Mouse (Mus musculus): ENCODE data around the gene Arhgap23. TPM values are rescaled to one million over a fixed set of nuclear protein-coding genes. Genes with fewer than 3 reads are reported as not detected.

The Arhgap23 gene
- polyA plus RNA-seq, 1 experiment from 2014 or later, result 8.4 TPM

DNA sequence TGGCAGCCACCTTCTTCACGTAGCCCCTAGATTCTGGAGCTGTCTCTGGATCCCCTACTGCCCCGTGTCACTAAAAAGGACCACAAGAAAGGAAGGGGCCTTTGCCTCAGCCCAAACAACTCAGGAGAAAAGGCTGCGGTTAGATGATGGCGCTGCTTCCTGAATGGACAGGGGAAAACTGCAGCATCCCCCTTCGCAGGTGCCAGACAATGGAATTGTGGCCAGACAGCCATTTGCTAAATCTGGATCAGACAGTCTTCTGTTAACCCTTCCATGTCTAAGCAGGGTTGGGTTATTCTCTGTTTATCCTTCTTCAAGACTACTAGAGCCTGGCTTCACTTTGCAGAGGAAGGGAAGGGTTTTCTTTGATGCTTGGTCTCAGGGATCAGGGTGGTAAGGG is 115.6 kb downstream of the Arhgap23 start:
- Histone ChIP-seq H3K4me1 (peaks cover 32% of the 10 kb centered on the region), H3K9me3 (no peaks in the 10 kb centered on the region), H3K27ac (replicated peaks) (no peak overlapping the region), H3K4me3 (no peak overlapping the region), H3K9ac (replicated peaks) (0 out of 2 replicates have a peak overlapping the region, but pooled peaks have one; percentile 5), H3K4me2 (replicated peaks) (no peak overlapping the region), H3K27me3 (peaks cover 31% of the 10 kb centered on the region), H3K36me3 (peaks cover 28% of the 10 kb centered on the region)
- WGBS, result 52% methylated on average over 5 of the region's 5 CpGs
- ATAC-seq (replicated peaks), result no peak

DNA sequence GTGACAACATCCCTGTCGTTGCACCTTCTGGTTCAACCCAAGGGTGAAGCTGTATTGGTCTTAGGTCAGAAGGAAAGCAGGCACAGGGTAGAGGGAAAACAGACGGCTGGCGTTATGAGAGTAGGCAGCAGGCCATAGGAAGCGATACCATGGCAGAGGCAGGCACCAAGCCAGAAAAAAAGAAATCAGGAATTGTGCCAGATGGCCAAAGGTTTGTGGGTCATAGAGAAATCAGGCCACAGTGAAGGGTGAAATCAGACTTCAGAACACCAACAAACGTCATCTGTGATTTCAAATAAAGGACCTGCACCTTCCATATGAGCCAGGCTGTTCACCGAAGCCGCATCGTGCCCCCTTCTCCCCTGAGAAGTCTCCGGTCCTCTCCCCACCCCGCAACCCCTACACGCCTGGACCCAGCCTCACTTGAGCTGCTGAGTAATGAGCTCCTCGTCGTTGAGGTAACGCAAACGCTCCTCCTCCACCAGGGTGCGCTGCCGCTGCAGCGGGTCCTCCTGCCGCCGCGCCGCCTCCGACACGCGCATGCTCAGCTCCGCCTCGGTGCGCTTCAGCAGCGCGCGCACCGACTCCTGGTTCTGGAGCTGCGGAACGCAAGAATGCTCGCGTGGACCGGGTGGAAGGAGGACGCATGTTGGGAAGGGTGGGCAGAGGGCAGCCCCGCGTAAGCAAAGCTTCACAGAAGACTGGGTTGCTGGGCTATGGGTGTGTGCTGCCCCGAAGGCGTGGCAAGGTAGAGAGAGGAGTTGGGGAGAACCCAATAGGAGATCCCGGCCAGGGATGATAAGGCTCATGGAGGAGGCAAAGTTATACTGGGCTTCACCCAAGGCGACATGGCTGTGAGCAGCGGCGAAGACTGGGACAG is 116.3 kb downstream of the Arhgap23 start:
- Histone ChIP-seq H3K4me2 (replicated peaks) (peak overlapping the region; percentile 57), H3K9me3 (no peaks in the 10 kb centered on the region), H3K27me3 (peaks cover 37% of the 10 kb centered on the region), H3K4me1 (peaks cover 36% of the 10 kb centered on the region), H3K27ac (replicated peaks) (no peak overlapping the region), H3K9ac (replicated peaks) (peak overlapping the region; percentile 25), H3K36me3 (peaks cover 22% of the 10 kb centered on the region), H3K4me3 (peak overlapping the region; percentile 29)
- ATAC-seq (replicated peaks), result peak; percentile 74
- WGBS, result 7% methylated on average over 46 of the region's 46 CpGs

DNA sequence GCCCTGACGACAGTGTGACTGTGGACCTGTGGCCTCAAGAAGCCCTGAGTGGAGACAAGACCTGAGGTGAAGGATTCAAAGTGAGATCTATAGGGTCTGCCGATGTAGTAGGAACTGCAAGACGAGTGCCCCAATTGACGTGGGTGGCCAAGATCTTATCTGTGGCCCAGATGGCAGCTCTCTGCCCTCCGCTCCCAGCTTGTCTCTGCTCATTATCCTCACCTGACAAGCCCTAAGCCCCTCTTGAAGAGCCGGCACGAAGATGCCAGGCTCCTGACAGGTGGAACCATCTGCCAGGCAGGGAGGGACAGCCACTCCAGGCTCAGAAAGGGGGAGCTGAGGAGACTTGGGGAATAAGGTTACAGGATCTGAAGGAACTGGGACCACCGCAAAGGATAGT is 117.0 kb downstream of the Arhgap23 start:
- peaks cover 20% of the 10 kb centered on the region for H3K36me3 ChIP-seq
- H3K4me2 ChIP-seq (replicated peaks), result no peak overlapping the region

DNA sequence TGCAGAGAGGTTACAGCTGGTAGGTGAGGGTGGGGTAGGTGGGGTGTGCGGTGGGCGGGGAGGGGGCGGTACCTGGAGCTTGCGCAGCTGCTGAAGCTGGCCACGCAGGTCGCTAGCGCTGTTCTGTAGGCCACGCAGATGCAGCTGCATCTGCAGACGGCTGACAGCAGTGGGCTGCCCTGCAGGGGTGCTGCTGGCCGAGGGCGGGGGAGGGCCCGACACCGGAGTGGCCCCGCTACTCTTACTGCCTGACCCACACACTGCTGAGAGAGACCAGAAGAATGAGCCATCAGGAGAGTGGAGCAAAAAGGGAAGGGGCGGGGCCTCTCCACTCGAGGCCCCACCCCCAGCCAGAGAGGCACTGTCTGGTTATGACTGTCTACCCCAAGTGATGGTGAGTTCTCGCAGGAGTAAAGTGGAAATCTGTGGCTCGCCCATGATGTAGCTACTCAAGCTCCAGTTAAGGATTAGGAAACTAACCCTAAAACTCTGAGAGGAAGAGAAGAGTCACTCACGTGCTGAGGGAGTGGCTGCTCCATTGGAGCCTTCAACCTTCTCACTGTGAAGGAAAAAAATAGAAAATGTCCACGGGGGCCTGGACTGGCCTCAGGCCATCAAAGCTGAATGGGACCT is 117.7 kb downstream of the Arhgap23 start:
- H3K4me3 ChIP-seq, result no peak overlapping the region
- no peak overlapping the region for H3K9ac ChIP-seq (replicated peaks)
- 23% methylated on average over 20 of the region's 20 CpGs for WGBS
- no peak for ATAC-seq (replicated peaks)
- H3K9me3 ChIP-seq, result no peaks in the 10 kb centered on the region
- H3K4me1 ChIP-seq, result peaks cover 50% of the 10 kb centered on the region
- H3K4me2 ChIP-seq (replicated peaks), result no peak overlapping the region
- peaks cover 20% of the 10 kb centered on the region for H3K36me3 ChIP-seq
- no peak overlapping the region for H3K27ac ChIP-seq (replicated peaks)
- H3K27me3 ChIP-seq, result peaks cover 41% of the 10 kb centered on the region

More for the DNA sequence above, 117.0 kb downstream of the Arhgap23 start:
- WGBS, result 33% methylated on average over 8 of the region's 8 CpGs
- Histone ChIP-seq H3K27ac (replicated peaks) (no peak overlapping the region), H3K27me3 (peaks cover 37% of the 10 kb centered on the region), H3K9me3 (no peaks in the 10 kb centered on the region), H3K4me1 (peaks cover 43% of the 10 kb centered on the region), H3K4me3 (no peak overlapping the region), H3K9ac (replicated peaks) (no peak overlapping the region)
- ATAC-seq (replicated peaks), result 0 out of 2 replicates have a peak, but pooled peaks have one; percentile 1

DNA sequence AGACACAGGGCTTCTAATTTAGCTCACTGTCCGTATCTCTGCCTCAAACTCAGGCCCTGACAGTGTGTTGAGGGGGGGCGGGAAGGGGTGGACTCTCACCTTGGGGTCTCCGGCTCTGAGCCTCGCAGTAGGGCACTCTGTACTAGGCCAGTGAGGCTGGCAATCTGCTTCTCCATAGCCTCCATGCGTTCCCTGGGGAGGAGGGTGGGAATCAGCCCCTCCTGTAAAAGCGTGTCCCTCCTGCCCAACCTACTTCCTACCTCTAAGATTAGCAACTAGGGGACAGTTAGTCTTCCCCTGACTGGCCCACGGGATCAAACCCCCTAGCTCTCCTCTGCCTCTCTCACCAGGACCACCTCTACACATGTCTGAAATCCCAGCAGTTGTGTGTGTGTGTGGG is 118.3 kb downstream of the Arhgap23 start:
- H3K4me1 ChIP-seq, result peaks cover 50% of the 10 kb centered on the region
- H3K4me3 ChIP-seq, result no peak overlapping the region
- WGBS, result 56% methylated on average over 7 of the region's 7 CpGs
- no peak for ATAC-seq (replicated peaks)
- H3K9me3 ChIP-seq, result no peaks in the 10 kb centered on the region
- no peak overlapping the region for H3K4me2 ChIP-seq (replicated peaks)
- H3K36me3 ChIP-seq, result peaks cover 20% of the 10 kb centered on the region
- H3K9ac ChIP-seq (replicated peaks), result no peak overlapping the region
- no peak overlapping the region for H3K27ac ChIP-seq (replicated peaks)
- peaks cover 41% of the 10 kb centered on the region for H3K27me3 ChIP-seq

DNA sequence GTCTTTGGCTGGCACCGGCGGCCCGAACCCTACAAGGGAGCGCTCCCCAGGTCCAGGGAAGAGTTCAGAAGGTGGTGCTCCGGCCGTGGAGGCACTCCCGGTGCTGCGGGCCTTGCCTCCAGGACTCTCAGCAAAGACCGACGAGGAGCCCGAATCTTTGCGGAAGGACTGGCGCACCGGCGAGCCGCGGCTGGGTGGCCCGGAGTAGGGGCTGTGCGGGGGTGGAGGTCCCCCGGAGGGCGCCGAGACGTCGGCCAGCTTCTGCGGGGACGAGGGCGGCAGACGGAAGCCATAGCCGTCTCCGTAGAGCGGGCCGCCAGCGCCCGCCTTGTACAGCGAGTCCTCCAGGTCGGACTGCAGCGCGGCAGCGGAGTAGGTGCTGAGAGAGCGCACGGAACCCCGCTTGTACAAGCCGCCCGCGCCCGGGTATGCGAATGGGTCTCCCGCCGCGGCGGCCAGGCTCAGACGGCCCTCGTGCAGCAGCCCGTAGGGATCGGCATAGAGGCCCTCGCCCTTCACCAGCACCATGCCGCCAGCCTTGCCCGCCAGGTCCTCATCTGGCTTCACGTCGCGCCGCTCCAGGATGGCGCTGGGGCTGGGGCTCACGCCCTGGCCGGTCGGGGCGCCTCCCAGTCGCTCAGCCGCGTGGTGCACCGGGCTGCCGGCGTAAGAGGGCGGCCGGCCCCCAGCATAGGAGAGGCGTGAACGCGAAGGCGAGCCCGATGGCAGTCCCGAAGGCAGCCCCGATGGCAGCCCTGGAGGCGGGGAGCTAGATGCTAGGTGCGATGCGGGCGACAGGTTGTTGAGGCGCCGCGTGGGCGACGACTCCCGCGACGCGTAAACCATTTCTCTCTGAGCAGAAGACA is 119.3 kb downstream of the Arhgap23 start:
- H3K27me3 ChIP-seq, result peaks cover 41% of the 10 kb centered on the region
- H3K4me1 ChIP-seq, result peaks cover 55% of the 10 kb centered on the region
- 15% methylated on average over 95 of the region's 95 CpGs for whole genome bisulfite sequencing

DNA sequence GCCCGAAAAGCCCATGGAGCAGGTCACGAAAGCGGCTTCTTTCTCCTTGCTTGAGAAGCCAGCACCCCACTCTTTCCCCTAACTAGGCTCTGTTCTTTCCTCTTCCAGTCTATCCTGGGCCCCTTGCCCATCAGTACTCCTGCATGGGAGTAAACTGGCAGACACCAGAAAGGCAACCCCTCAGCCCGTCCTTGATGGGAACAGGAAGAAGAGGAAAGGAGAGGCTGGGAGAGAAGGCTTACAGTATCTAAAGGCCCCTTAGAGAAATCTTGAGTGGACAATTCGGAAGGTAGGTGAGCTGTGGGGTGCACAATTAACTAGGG is 119.9 kb downstream of the Arhgap23 start:
- H3K36me3 ChIP-seq, result peaks cover 10% of the 10 kb centered on the region
- H3K27me3 ChIP-seq, result peaks cover 41% of the 10 kb centered on the region
- 0 out of 2 replicates have a peak overlapping the region, but pooled peaks have one; percentile 13 for H3K4me3 ChIP-seq
- peaks cover 60% of the 10 kb centered on the region for H3K4me1 ChIP-seq
- no peak for ATAC-seq (replicated peaks)
- H3K9ac ChIP-seq (replicated peaks), result 0 out of 2 replicates have a peak overlapping the region, but pooled peaks have one; percentile 17
- 50% methylated on average over 5 of the region's 5 CpGs for WGBS
- H3K9me3 ChIP-seq, result no peaks in the 10 kb centered on the region
- H3K4me2 ChIP-seq (replicated peaks), result no peak overlapping the region
- H3K27ac ChIP-seq (replicated peaks), result no peak overlapping the region

More for the DNA sequence above, 119.3 kb downstream of the Arhgap23 start:
- Histone ChIP-seq H3K9ac (replicated peaks) (0 out of 2 replicates have a peak overlapping the region, but pooled peaks have one; percentile 17), H3K36me3 (peaks cover 10% of the 10 kb centered on the region), H3K4me2 (replicated peaks) (peak overlapping the region; percentile 24), H3K9me3 (no peaks in the 10 kb centered on the region), H3K27ac (replicated peaks) (no peak overlapping the region), H3K4me3 (peak overlapping the region; percentile 13)
- ATAC-seq (replicated peaks), result no peak

DNA sequence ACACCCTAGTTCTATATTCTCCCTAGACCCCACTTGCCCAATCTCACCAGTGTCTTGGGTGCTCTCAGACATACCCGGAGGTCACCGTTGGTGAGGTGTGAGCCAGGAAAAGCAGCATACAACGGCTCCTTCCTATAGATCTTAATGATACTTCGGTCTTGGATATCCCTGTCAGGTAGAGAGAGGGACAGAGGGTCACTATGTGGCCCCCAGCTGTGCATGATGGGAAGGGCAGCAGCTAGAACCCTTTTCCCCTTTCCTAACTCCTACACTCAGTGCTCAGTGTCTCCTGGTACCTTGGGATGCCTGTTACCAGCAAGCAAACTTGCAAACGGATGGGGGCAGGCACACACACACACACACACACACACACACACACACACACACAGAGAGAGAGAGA is 120.3 kb downstream of the Arhgap23 start:
- Histone ChIP-seq H3K9ac (replicated peaks) (no peak overlapping the region), H3K27ac (replicated peaks) (no peak overlapping the region), H3K4me3 (no peak overlapping the region), H3K36me3 (peaks cover 10% of the 10 kb centered on the region), H3K4me2 (replicated peaks) (no peak overlapping the region), H3K4me1 (peaks cover 64% of the 10 kb centered on the region), H3K27me3 (peaks cover 41% of the 10 kb centered on the region), H3K9me3 (no peaks in the 10 kb centered on the region)
- ATAC-seq (replicated peaks), result no peak
- 58% methylated on average over 5 of the region's 5 CpGs for WGBS

DNA sequence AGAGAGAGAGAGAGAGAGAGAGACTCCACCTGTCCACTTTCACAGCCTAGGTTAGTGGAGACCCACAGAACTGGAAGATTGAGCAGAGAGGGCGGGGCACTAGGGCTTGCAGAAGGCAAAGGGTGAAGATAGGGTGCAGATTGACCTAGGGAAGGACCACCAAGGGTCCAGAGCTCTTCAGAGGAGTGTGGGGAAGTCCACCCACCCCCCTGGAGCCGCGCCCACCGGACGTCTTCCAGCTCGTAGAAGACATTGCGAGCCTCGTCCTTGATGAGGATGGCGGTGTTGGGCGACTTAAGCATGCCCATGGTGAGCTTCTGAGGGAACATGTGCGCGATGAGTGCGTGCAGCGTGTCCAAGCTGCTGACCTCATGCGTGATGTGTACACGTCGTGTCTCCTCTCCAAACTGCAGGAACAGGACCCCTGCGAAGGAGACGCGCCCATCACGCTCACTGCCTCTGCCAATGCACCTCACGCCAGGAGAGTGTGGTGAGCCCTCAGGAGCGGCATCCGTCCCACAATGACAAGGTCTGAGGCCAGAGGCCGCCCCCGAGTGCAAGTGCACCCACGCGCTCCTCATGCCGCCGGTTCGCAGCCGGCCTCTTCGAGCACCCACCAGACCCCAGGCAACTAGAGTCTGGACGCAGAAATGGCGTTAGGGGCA is 120.9 kb downstream of the Arhgap23 start:
- Histone ChIP-seq H3K4me1 (peaks cover 68% of the 10 kb centered on the region), H3K27me3 (peaks cover 41% of the 10 kb centered on the region)
- WGBS, result 37% methylated on average over 35 of the region's 35 CpGs

DNA sequence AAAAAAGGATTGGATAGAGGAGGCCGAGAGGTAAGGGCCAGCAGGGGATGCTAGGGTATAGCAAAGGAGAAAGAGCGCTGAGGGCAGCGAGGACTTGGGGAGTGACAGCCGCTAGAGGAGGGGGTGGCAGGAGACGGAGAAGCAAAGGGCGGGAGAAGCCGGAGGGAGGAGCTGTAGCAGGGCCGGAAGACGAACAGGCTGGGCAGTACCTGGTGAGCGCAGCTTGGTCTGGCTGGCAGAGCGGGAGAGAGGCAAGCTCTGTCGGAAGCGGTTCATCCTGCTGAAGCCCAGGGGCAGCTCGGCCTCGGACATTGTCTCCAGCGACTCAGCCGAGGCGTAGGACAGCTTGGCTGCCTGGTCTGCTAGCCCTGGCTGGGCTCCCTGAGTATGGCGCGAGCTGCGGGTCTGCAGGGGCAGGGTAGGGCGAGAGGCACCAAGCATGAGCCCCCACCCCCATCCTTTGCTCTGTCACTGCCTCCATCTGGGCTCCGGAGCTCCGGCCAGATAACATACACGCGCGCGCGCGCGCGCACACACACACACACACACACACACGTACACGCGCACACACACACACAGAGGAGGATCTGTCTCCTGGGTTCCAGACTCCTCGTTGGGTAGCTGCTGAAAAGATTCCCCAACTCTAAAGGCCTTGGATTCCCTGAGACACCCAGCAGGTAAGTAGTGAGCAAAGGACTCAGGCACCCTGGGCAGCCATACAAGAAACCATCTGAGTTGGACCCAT is 121.7 kb downstream of the Arhgap23 start:
- Histone ChIP-seq H3K9me3 (no peaks in the 10 kb centered on the region), H3K27ac (replicated peaks) (peak overlapping the region; percentile 44), H3K4me3 (peak overlapping the region; percentile 25), H3K36me3 (peaks cover 10% of the 10 kb centered on the region), H3K4me2 (replicated peaks) (peak overlapping the region; percentile 49), H3K27me3 (peaks cover 41% of the 10 kb centered on the region), H3K9ac (replicated peaks) (peak overlapping the region; percentile 27; the same call in 1 of the 2 replicates), H3K4me1 (peaks cover 67% of the 10 kb centered on the region)
- ATAC-seq (replicated peaks), result peak; percentile 47; the same call in 1 of the 2 replicates
- 3% methylated on average over 34 of the region's 36 CpGs for WGBS

More for the DNA sequence above, 120.9 kb downstream of the Arhgap23 start:
- no peak for ATAC-seq (replicated peaks)
- Histone ChIP-seq H3K36me3 (peaks cover 10% of the 10 kb centered on the region), H3K9ac (replicated peaks) (0 out of 2 replicates have a peak overlapping the region, but pooled peaks have one; percentile 27), H3K4me2 (replicated peaks) (peak overlapping the region; percentile 49; the same call in 1 of the 2 replicates), H3K27ac (replicated peaks) (no peak overlapping the region), H3K9me3 (no peaks in the 10 kb centered on the region), H3K4me3 (no peak overlapping the region)

Measured in forebrain, embryonic 15.5 days (tissue).